Mouse (Mus musculus): Measurements from ENCODE around the gene Slc35c2.

DNA sequence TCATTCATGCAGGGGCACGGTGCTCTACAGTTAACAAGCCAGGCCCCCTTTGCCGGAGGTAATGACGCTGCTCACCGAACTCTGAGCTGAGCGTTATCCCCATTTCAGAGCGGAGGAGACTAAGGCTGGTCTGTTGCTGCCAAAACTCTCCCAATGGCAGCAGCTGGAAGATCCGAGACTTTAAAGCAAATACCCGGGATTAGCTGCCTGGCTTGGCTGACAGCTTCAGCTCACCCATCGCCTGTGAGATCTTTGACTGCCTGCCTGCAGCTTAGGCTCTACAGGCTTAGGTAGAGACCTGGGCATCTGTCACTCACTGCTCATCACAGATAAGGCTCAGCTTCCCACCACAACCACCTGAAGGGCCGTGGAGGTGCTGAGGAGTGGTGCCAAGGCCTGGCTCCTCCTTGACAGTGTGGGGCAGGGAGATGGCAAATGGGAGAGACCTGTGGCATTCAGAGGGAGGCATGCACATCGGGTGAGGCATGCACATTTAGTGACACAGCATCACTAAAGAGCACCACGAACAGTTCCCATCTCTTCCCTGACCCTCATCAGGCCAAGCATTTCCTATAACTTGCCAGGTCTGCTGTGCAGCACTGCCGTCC, 23.3 kb upstream of the Slc35c2 start:
- no peak for TF ChIP-seq POLR2A (IDR thresholded peaks at IDR 0.05; ENCODE audit: low read depth, low read length)
- TF ChIP-seq CTCF (IDR thresholded peaks at IDR 0.05; ENCODE audit: borderline replicate concordance, insufficient read depth, low read length), result no peak
